Mouse (Mus musculus) spleen, postnatal 36 days (tissue): Measurements from ENCODE around the gene Gm10644.
"Not testable (repeated sequence)": the region's sequence is repeated elsewhere in the genome, so short reads cannot be mapped to it uniquely, and the experiment has no call there.

ENCODE experiments used
- DNase-seq, 2 experiments: peaks; one replicate each; pipeline ENCODE4 v3.0.0; 2022; ENCODE audit warnings: low spot score in 2 of 2, mixed read lengths in 1 of 2

Gene Gm10644

GRCm38 (mm10) chr8:83955106-83955957 is at the start of gene Gm10644, which contains the start of gene Asf1b:
Gene Gm10644 (minus strand): TSS chr8:83955205.
Gene Asf1b (plus strand): TSS chr8:83955507.
- peak; percentile 95 to 98 for DNase-seq

GRCm38 (mm10) chr8:84004533-84005201 is 49.7 kb upstream of the Gm10644 start:
- DNase-seq: peak; percentile 97 to 98

DNA sequence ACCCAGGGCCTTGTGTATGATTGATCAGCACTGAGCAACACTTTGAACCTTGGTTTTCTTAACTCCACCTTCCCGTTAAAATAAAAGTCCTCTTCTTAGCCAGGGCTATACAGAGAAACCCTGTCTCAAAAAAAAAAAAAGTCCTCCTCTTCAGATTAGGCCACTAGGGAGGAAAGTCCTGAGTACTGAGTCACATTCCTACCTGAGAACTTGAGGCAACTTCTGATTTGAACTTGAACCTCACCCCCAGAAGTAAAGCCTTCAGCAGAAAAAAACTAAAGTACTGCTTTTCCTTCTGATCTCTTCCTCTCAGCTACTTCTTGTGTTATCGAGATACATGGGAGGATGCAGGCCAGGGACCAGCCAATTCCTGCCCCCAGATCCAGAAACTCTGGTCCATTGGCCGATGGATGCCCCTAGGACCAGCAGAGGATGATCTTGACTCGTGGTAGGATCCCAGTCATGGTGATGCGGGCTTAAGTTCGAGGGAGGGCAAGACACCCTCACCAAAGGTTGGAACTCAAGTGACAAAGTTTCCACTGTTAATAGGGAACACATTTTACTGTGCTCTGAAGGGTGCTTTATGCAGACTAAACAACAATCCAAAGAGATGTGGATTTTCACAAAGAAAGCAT is 48.7 kb upstream of the Gm10644 start:
- no peak for DNase-seq

- DNase-seq: no peak
Observed at GRCm38 (mm10) chr8:84002957-84003611, 48.1 kb upstream of the Gm10644 start.

- DNase-seq: no peak
Observed at GRCm38 (mm10) chr8:84001281-84002000, 46.4 kb upstream of the Gm10644 start, which contains the start of gene 1700067K01Rik. Gene 1700067K01Rik (plus strand): TSS chr8:84001502.

- no peak for DNase-seq
Observed at GRCm38 (mm10) chr8:83999825-84000224, 44.8 kb upstream of the Gm10644 start.

DNA sequence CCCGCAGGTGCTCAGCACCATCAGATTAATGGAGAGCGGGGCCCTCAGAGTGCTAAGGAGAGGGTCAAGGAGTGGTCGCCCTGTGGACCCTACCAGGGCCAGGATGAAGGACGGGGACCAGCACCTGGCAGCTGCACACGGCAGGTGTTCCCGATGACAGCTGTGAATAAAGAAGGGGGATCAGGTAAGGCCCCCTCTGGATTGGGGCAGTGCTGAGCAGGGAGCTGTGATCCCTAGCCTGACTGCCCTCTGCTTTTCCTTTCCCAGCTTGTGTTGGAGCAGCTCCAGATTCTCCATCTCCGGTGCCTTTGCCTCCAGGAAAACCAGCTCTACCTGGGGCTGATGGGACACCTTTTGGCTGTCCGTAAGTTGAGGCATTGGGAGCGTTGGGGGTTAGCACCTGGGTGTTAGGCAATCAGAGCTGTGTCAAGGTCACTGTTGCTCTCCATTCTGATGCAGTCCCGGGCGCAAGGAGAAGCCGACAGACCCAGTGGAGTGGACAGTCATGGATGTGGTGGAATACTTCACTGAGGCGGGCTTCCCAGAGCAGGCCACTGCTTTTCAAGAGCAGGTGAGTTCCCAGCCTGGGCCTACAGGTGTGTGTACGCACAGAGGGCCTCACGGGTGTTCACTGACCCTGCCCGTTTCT is 44.2 kb upstream of the Gm10644 start:
- DNase-seq: no peak

- DNase-seq: peak; percentile 66 to 75
Observed at GRCm38 (mm10) chr8:83998231-83999056, 43.4 kb upstream of the Gm10644 start.

GRCm38 (mm10) chr8:83997511-83998141 is 42.6 kb upstream of the Gm10644 start, which contains the start of gene Samd1:
Gene Samd1 (plus strand): TSS chr8:83997672.
- peak; percentile 50 to 56 for DNase-seq

GRCm38 (mm10) chr8:83996567-83997505 is 41.8 kb upstream of the Gm10644 start:
- peak; percentile 86 for DNase-seq

GRCm38 (mm10) chr8:83995973-83996372 is 41.0 kb upstream of the Gm10644 start:
- no peak for DNase-seq

GRCm38 (mm10) chr8:83994030-83994429 is 39.0 kb upstream of the Gm10644 start:
- no peak for DNase-seq

DNA sequence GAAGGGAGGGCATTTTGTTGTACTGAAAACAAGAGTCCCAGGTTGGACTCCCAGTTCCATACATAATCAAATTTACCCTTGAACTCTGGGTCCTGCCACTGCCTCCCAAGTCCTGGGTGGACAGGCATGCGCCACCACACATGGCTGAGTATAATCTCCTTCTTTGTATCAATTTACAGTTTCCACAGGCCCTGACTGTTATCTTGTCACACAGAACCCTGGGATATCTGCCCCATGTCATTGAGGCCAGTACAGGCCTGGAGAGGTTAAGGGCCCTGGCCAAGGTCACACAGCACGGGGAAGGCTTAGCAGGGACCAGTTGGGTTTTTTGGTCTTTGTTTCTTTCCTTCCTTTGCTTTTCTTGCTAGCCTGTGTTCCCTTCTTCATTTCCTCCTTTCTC is 37.5 kb upstream of the Gm10644 start:
- no peak for DNase-seq

- DNase-seq: no peak
Observed at GRCm38 (mm10) chr8:83990170-83990569, 35.2 kb upstream of the Gm10644 start.

- DNase-seq: no peak
Observed at GRCm38 (mm10) chr8:83989243-83989642, 34.2 kb upstream of the Gm10644 start.

DNA sequence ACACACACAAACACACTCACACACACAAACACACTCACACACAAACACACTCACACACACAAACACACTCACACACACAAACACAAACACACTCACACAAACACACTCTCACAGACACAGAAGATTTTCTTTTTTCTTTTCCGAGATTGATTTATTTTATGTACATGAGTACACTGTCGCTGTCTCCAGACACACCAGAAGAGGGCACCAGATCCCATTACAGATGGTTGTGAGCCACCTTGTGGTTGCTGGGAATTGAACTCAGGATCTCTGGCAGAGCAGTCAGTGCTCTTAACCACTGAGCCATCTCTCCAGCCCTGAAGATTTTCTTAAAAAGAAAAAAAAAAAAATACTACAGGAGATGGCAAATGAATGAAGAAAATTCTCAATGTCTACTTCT is 28.2 kb upstream of the Gm10644 start:
- not testable (repeated sequence) for DNase-seq

DNA sequence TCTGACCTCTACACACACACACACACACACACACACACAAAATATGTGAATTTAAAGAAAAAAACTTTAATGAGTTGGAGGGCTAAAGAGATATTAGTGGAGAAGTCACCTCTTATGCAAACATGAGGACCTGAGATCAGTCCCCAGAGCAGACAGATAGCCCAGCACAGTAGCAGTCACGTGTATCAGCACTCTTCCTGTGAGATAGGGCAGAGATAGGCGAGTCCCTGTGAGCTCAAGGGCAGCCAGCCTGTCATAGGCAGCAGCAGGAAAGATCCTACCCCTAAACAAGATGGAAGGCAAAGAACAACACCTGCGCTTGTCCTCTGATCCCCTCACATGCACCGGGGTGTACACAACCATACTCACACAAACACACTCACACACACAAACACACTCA is 27.4 kb upstream of the Gm10644 start:
- no peak for DNase-seq

GRCm38 (mm10) chr8:83981533-83981932 is 26.5 kb upstream of the Gm10644 start:
- no peak for DNase-seq
